Mouse (Mus musculus): ENCODE measurements at regions not wholly inside any gene's neighbourhood (a gene's known extent, or its start where the extent isn't known, plus 50 kb on each side); places are given as distances from the start of the nearest gene placed in this dataset.
A peak's percentile ranks its signal among the peaks of the same experiment; 100 is the strongest.
"Not testable (repeated sequence)": the region's sequence is repeated elsewhere in the genome, so short reads cannot be mapped to it uniquely, and the experiment has no call there.

GRCm38 (mm10) chr2:181930037-181930436 lies 60.9 kb upstream of the Gm14496 start:
- 81% methylated on average over 5 of the region's 5 CpGs for WGBS
- no peak for DNase-seq (ENCODE audit: low read depth, low spot score)

DNA sequence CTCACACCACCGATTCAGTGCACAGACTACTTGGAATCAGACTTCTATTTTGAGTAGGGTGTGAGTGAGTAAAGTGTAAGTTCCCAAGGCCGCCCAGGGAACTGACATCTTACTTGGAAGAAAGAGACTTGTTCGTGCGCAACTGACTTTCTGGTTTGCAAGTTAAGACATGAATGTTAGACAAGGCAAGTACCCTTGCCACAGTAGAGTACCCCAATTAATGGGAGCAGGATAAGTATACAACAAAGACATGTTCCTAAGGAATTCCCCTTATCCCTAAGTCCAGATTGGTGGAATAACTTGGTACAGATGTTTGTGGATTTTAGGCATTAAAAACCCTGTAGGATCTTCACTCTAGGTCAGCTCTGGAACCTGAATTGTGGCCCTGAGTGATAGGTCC lies 60.4 kb upstream of the Gm14496 start:
- WGBS: 87% methylated on average over 4 of the region's 4 CpGs
- DNase-seq (ENCODE audit: low read depth, low spot score): not testable (repeated sequence)

DNA sequence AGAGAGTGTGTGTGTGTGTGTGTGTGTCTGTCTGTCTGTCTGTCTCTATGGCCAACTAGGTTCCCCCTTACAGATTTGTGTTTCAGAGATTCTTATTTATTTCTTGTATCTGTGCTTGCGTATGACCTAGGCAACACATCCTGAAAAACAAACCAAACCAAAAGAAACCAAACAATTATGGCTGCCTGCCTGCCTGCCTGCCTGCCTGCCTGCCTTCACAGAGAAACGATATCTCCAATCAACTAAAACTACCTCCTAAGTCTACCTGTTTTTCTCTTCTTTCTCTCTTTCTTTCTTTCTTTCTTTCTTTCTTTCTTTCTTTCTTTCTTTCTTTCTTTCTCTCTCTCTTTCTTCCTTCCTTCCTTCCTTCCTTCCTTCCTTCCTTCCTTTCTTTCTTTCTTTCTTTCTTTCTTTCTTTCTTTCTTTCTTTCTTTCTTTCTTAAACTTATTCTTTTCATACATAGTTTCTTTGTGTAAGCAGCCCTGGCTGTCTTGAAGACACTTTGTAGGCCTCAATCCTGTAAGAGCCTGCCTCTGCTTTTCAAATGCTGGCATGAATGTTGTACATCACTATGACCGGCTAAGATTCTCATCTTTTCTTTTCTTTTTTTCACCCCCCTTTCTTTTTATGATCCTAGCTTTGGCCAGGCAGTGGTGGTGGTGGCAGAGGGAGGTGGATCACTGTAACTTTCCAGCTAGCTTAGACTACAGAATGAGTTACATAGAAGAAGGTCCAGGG lies 59.7 kb upstream of the Gm14496 start:
- DNase-seq (ENCODE audit: low read depth, low spot score): peak; percentile 74
- 68% methylated on average over 3 of the region's 3 CpGs for WGBS

DNA sequence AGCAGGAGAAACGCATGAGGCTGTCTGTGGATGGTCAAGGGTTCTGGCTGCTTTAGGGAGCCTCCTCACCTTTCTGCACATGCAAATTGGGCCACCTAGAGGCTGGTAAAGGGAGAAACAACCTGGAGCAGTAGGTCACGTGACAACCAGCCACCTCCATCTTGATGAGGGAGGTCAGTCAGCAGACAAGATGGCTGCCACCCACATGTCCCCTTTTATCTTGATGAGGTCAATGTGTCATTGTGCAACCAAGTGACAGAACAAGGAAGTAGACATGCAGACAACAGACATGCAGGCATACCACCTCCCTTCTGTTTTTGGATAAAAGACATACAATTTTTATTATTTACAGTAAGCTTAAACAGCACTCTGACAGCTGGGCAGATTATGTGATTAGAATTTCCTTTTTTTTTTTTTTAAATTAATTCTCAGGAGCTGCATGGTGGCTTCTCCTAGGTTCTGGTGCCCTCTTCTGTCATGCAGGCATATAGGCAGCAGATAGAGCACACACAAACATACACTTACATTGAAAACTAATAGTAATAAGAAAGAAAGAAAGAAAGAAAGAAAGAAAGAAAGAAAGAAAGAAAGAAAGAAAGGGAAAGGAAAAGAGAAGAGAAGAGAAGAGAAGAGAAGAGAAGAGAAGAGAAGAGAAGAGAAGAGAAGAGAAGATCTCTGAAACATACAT lies 58.9 kb upstream of the Gm14496 start:
- 85% methylated on average over 2 of the region's 2 CpGs for WGBS
- DNase-seq (ENCODE audit: low read depth, low spot score): peak; percentile 87
